Mouse (Mus musculus): ENCODE data around the gene Spred2.

DNA sequence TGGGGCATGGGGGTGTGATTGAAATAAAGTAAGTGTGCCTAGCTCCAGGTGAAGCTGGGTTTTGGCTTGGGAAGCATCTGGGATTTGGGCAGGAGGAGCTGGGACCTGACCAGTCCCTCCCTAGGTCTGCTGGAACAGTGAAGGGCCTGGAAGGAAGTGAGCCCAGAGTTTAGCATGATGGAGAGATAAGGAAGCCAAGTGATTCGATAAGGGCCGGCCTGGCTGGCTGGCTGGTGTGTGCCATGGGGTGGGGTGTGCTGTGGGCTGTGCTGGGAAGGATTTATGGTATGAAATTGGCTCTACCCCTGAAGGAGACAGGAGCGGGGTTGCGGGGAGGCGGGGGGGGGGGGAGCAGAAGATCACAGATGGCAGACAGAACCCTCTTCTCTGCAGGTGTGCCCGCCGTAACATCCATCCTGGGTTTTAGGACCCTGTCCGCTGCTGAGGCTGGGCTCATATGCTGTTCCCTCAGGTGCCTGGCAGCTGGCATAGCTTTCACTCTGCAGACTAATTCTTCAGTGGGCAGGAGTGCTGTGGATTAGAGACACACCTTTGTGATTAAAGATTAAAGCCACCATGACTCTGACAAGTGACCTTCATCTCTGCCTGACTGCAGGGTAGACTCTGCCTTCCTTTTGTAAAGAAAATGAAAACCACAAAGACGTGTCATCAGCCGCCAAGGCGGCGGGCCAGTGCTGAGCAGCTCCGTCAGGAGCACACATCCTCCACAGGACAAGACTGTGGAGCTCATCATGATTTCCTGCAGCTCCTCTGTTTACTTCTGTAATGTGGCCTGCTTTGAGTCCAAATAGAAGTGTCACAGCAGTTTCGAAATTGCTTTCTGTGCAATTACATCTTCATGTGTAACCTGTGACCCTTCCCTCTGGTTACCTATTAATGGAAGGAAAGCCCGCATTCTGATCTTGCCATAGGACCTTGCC, 68.4 kb downstream of the Spred2 start:
- no peak for TF ChIP-seq GATA1 (IDR thresholded peaks at IDR 0.05; ENCODE audit: borderline replicate concordance, low read length)
- no peak for TF ChIP-seq FLI1 (IDR thresholded peaks at IDR 0.05; ENCODE audit: low read length)

Measured in megakaryocyte, embryonic 14.5 days (primary cell).